Mouse (Mus musculus) spleen, postnatal 0 days (tissue): Measurements from ENCODE around the gene 7420426K07Rik. TPM values are rescaled to one million over a fixed set of nuclear protein-coding genes. Genes with fewer than 3 reads are reported as not detected.

ENCODE experiments used
- polyA plus RNA-seq: library from polyadenylated mRNA; unstranded; fragments of >200 nt; fragmentation: Nextera tagmentation; extraction: Ambion mirVana; gene quantifications from 2 replicates; pipeline ENCODE4 v1.2.1, GENCODE M21; 2015

The 7420426K07Rik gene
- not detected in 2 replicates for polyA plus RNA-seq

GRCm38 (mm10) chr9:98902819-98903218, at the start of gene 7420426K07Rik:
Gene 7420426K07Rik, plus strand, starts transcription at chr9:98903119.

GRCm38 (mm10) chr9:98856210-98856609, 46.7 kb upstream of the 7420426K07Rik start, which contains the start of gene Prr23a2:
Gene Prr23a2, plus strand, starts transcription at chr9:98856494.

DNA sequence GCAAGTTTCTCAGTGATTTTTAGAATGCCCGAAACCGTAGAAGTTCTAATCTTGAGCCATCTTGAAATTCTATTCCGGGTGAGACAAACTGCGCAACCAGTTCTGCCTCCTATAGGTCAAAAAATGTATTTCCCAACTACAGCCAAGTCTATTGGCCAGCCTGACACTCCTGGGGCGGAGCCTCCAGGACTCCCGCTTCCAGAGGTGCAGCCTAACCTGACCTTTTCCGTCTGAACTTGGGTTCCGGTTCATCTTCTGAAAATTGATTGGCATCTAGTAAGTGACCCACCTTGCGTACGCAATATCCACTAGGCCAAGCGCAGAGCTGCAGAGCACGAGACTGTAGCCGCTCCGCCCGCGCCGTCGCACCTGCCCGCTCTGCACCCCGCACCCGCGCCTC, 38.3 kb upstream of the 7420426K07Rik start, which contains the start of gene Prr23a3:
TSS of gene Prr23a3 (plus strand) at position 197 of the 400 bp plus-strand sequence.

Other genes with a start within 250 kb of the 7420426K07Rik start
- not detected in 2 replicates for gene Prr23a1, start 60.6 kb upstream of the 7420426K07Rik start, polyA plus RNA-seq
- not detected in 2 replicates for gene Prr23a2, start 46.6 kb upstream of the 7420426K07Rik start, polyA plus RNA-seq
- gene Prr23a3, start 38.4 kb upstream of the 7420426K07Rik start, polyA plus RNA-seq, result not detected in 2 replicates
- gene Foxl2, start 52.2 kb downstream of the 7420426K07Rik start, polyA plus RNA-seq, result not detected in 2 replicates
- 25.1 and 28.9 TPM in 2 replicates for gene Faim, start 83.3 kb downstream of the 7420426K07Rik start, polyA plus RNA-seq
- not detected in 2 replicates for gene Gm1123, start 132.6 kb downstream of the 7420426K07Rik start, polyA plus RNA-seq
- gene Pik3cb, start 237.5 kb downstream of the 7420426K07Rik start, polyA plus RNA-seq, result 2.6 and 2.7 TPM in 2 replicates